Mouse (Mus musculus) CH12.LX (cell line): ENCODE results near the gene Ndufs4.

Source experiments
- BHLHE40 ChIP-seq: IDR thresholded peaks from 2 replicates; pipeline ENCODE4 v1.6.1; 2011; ENCODE audit warnings: mild to moderate bottlenecking, low read depth, low read length, improper control_type of control experiment
- CTCF ChIP-seq, 2 experiments: IDR thresholded peaks in 1 of 2; conservative IDR thresholded peaks in 1 of 2; 2 replicates each; pipeline ENCODE4 v1.5.1; 2011 to 2012; ENCODE audit warnings: low read depth in 2 of 2, low read length in 2 of 2, improper control_type of control experiment in 1 of 2, inconsistent platforms in 1 of 2, mild to moderate bottlenecking in 1 of 2, moderate library complexity in 1 of 2
- ELF1 ChIP-seq: IDR thresholded peaks from 2 replicates; pipeline ENCODE4 v1.6.1; 2014; ENCODE audit warnings: low read depth, mild to moderate bottlenecking, inconsistent platforms, low read length, improper control_type of control experiment
- EP300 ChIP-seq: IDR thresholded peaks from 2 replicates; pipeline ENCODE4 v1.6.1; 2011; ENCODE audit warnings: low read length, improper control_type of control experiment
- USF1 ChIP-seq: IDR thresholded peaks from 2 replicates; pipeline ENCODE4 v1.6.1; 2014; ENCODE audit warnings: low read depth, mild to moderate bottlenecking, inconsistent platforms, low read length, improper control_type of control experiment
- ZC3H11A ChIP-seq: IDR thresholded peaks from 2 replicates; pipeline ENCODE4 v1.6.1; 2012; ENCODE audit warnings: low read depth, mild to moderate bottlenecking, inconsistent platforms, low read length, improper control_type of control experiment
- ZMIZ1 ChIP-seq: IDR thresholded peaks from 2 replicates; pipeline ENCODE4 v1.6.1; 2012; ENCODE audit warnings: low read depth, mild to moderate bottlenecking, inconsistent platforms, low read length, improper control_type of control experiment

- no peak for TF ChIP-seq BHLHE40
- TF ChIP-seq ZMIZ1: no peak
- TF ChIP-seq USF1: no peak
- no peak for TF ChIP-seq CTCF (conservative IDR thresholded peaks at IDR 0.05 in 1 of 2, IDR thresholded peaks at IDR 0.05 in 1 of 2; ENCODE audit: low read depth in 2 of 2, low read length in 2 of 2)
- no peak for TF ChIP-seq EP300
- no peak for TF ChIP-seq ELF1
- no peak for TF ChIP-seq ZC3H11A
These were observed 31.3 kb upstream of the Ndufs4 start for GRCm38 (mm10) chr13:114419364-114419763.
